Mouse (Mus musculus) myocyte (in vitro differentiated cells): ENCODE results near the gene Esrp2. TPM values are rescaled to one million over a fixed set of nuclear protein-coding genes. Genes with fewer than 3 reads are reported as not detected.

Experiments used
- H3K27me3 ChIP-seq: one replicate; pipeline ENCODE4 v1.6.1; 2011; ENCODE audit not compliant: control insufficient read depth, insufficient read depth, insufficient read length
- H3K36me3 ChIP-seq: one replicate; pipeline ENCODE4 v1.6.1; 2011; ENCODE audit not compliant: control insufficient read depth, insufficient read depth
- H3K4me2 ChIP-seq: one replicate; pipeline ENCODE4 v1.6.1; 2011; ENCODE audit warnings: low read depth, control low read depth
- H3K4me3 ChIP-seq: one replicate; pipeline ENCODE4 v1.5.1; 2011; ENCODE audit warnings: mild to moderate bottlenecking, control low read depth, moderate library complexity
- H3K79me2 ChIP-seq: one replicate; pipeline ENCODE4 v1.6.1; 2011; ENCODE audit not compliant: control insufficient read depth, insufficient read depth
- H3ac ChIP-seq: one replicate; pipeline ENCODE4 v1.6.1; 2011; ENCODE audit not compliant: control insufficient read depth, insufficient read length
- CEBPB ChIP-seq: IDR thresholded peaks from 2 replicates; pipeline ENCODE4 v1.6.1; 2011; ENCODE audit warnings: mild to moderate bottlenecking, moderate library complexity; ENCODE audit not compliant: poor library complexity, insufficient read depth, severe bottlenecking
- E2F4 ChIP-seq: IDR thresholded peaks from one replicate; pipeline ENCODE4 v1.6.1; 2011; ENCODE audit warnings: mild to moderate bottlenecking, control low read depth, moderate library complexity; ENCODE audit not compliant: insufficient read depth
- MAX ChIP-seq: IDR thresholded peaks from one replicate; pipeline ENCODE4 v1.6.1; 2011; ENCODE audit warnings: low read depth, mild to moderate bottlenecking, control low read depth
- MYOD1 ChIP-seq, 3 experiments: IDR thresholded peaks; one replicate each; pipeline ENCODE4 v1.6.1; 2011; ENCODE audit warnings: control low read depth in 2 of 3, low read depth in 2 of 3, mild to moderate bottlenecking in 2 of 3, moderate library complexity in 1 of 3; ENCODE audit not compliant: insufficient read length in 2 of 3, control insufficient read depth in 1 of 3
- MYOG ChIP-seq, 3 experiments: IDR thresholded peaks; one replicate each; pipeline ENCODE4 v1.6.1; 2011; ENCODE audit warnings: control low read depth in 2 of 3, low read depth in 2 of 3, mild to moderate bottlenecking in 2 of 3; ENCODE audit not compliant: insufficient read length in 2 of 3, control insufficient read depth in 1 of 3, insufficient read depth in 1 of 3
- POLR2A ChIP-seq: IDR thresholded peaks from one replicate; pipeline ENCODE4 v1.6.1; 2011; ENCODE audit warnings: low read depth, mild to moderate bottlenecking, control low read depth, moderate library complexity; ENCODE audit not compliant: insufficient read length
- POLR2AphosphoS2 ChIP-seq: IDR thresholded peaks from one replicate; pipeline ENCODE4 v1.6.1; 2011; ENCODE audit warnings: low read depth, control low read depth; ENCODE audit not compliant: insufficient read length
- REST ChIP-seq: IDR thresholded peaks from one replicate; pipeline ENCODE4 v1.6.1; 2011; ENCODE audit warnings: mild to moderate bottlenecking, control low read depth, moderate library complexity; ENCODE audit not compliant: insufficient read depth, insufficient read length
- SRF ChIP-seq: IDR thresholded peaks from one replicate; pipeline ENCODE4 v1.6.1; 2011; ENCODE audit warnings: low read depth; ENCODE audit not compliant: control insufficient read depth, insufficient read length
- TCF12 ChIP-seq: IDR thresholded peaks from one replicate; pipeline ENCODE4 v1.6.1; 2011; ENCODE audit warnings: mild to moderate bottlenecking, control low read depth; ENCODE audit not compliant: poor library complexity, insufficient read depth, severe bottlenecking
- TCF3 ChIP-seq: IDR thresholded peaks from one replicate; pipeline ENCODE4 v1.6.1; 2011; ENCODE audit warnings: low read depth, control low read depth; ENCODE audit not compliant: insufficient read length
- USF1 ChIP-seq: IDR thresholded peaks from one replicate; pipeline ENCODE4 v1.6.1; 2011; ENCODE audit warnings: low read depth, mild to moderate bottlenecking, control low read depth, moderate library complexity
- polyA plus RNA-seq: library from polyadenylated mRNA; unstranded; fragments of >200 nt; fragmentation: generic; extraction: Trizol; gene quantifications from one replicate; pipeline ENCODE4 v1.2.1, GENCODE M21; 2012; ENCODE audit warnings: missing spikeins

The Esrp2 gene
- polyA plus RNA-seq, 1 experiment = 0.17 TPM

DNA sequence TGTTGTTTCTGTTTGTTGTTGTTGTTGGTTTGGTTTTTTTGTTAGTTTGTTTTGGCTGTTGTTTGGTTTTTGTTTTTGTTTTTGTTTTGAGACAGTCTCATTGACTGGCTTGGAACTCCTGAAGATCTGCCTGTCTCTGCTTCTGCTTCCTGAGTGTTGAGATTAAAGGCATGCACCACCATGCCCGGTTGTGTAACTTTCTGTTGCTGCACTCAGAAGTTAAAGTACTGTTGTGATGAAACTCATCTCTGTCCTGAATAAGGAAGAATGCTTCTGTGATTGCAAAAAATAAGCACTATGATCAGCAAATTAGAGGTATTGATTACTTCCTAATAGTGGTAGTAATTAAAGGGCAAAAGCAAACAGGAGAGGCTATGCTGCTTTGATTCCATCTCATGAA lies 30.6 kb downstream of the Esrp2 start:
- TF ChIP-seq SRF = no peak
- no peak for TF ChIP-seq TCF3
- TF ChIP-seq E2F4 = no peak
- no peak for TF ChIP-seq USF1
- TF ChIP-seq MYOG (IDR thresholded peaks at IDR 0.05; ENCODE audit: control insufficient read depth in 1 of 3, insufficient read depth in 1 of 3, insufficient read length in 2 of 3, low read depth in 2 of 3) = no peak
- no peak for TF ChIP-seq CEBPB
- TF ChIP-seq TCF12 = no peak
- no peak for TF ChIP-seq REST
- peaks cover 73% of the 10 kb centered on the region for H3K36me3 ChIP-seq
- H3K4me3 ChIP-seq = no peak overlapping the region

DNA sequence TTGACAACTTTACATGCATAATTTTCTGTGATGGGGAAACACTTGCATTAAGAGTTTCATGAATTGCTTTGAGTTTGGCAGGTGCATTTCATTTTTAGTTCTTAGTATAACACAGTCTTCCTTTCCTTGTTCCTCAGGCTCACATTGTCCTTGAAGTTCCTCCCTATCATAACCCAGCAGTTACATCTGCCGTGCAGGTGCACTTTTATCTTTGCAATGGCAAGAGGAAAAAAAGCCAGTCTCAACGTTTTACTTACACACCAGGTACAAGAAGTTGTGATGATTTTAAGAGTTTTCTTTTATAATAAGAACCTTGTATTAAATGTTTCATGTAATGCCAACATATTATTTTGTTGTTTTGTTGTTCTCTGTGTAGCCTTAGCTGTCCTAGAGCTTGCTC lies 32.9 kb downstream of the Esrp2 start:
- H3K79me2 ChIP-seq = peaks cover 13% of the 10 kb centered on the region
- H3K4me3 ChIP-seq = no peak overlapping the region
- no peak overlapping the region for H3ac ChIP-seq
- no peak overlapping the region for H3K4me2 ChIP-seq
- no peak for TF ChIP-seq MAX
- TF ChIP-seq MYOD1 (IDR thresholded peaks at IDR 0.05; ENCODE audit: control insufficient read depth in 1 of 3, insufficient read length in 2 of 3, low read depth in 2 of 3) = no peak
- no peak for TF ChIP-seq E2F4
- TF ChIP-seq MYOG (IDR thresholded peaks at IDR 0.05; ENCODE audit: control insufficient read depth in 1 of 3, insufficient read depth in 1 of 3, insufficient read length in 2 of 3, low read depth in 2 of 3) = no peak
- TF ChIP-seq USF1 = no peak
- no peak for TF ChIP-seq TCF12
- TF ChIP-seq POLR2AphosphoS2 = no peak
- TF ChIP-seq CEBPB = no peak
- no peak for TF ChIP-seq REST
- TF ChIP-seq POLR2A = no peak
- TF ChIP-seq TCF3 = no peak
- TF ChIP-seq SRF = no peak
- no peaks in the 10 kb centered on the region for H3K27me3 ChIP-seq
- H3K36me3 ChIP-seq = peaks cover 75% of the 10 kb centered on the region

More for the DNA sequence above, 30.6 kb downstream of the Esrp2 start:
- Histone ChIP-seq H3ac (no peak overlapping the region), H3K79me2 (peaks cover 13% of the 10 kb centered on the region), H3K4me2 (no peak overlapping the region), H3K27me3 (no peaks in the 10 kb centered on the region)

DNA sequence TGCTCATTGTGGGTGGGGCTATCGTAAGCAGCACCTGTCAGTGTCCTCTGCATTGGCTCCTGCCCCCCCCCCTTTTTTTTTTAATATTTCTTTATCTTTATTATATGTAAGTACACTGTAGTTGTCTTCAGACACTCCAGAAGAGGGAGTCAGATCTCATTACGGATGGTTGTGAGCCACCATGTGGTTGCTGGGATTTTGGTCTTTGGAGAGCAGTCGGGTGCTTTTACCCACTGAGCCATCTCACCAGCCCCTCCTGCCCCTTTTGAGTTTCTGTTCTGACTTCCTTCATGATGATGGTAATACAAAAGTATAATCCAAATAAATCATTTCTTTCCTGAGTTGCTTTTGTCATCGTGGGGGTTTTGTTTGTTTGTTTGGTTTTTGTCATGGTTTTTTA lies 34.5 kb downstream of the Esrp2 start:
- H3K36me3 ChIP-seq = peaks cover 61% of the 10 kb centered on the region
- no peak overlapping the region for H3K4me3 ChIP-seq
- H3K27me3 ChIP-seq = no peaks in the 10 kb centered on the region
- peaks cover 13% of the 10 kb centered on the region for H3K79me2 ChIP-seq
- no peak overlapping the region for H3ac ChIP-seq
- TF ChIP-seq SRF (no peak), MYOG (IDR thresholded peaks at IDR 0.05; ENCODE audit: control insufficient read depth in 1 of 3, insufficient read depth in 1 of 3, insufficient read length in 2 of 3, low read depth in 2 of 3) (no peak), E2F4 (no peak), MAX (no peak), TCF3 (no peak), POLR2A (no peak), USF1 (no peak), REST (no peak), MYOD1 (IDR thresholded peaks at IDR 0.05; ENCODE audit: control insufficient read depth in 1 of 3, insufficient read length in 2 of 3, low read depth in 2 of 3) (no peak), POLR2AphosphoS2 (no peak), TCF12 (no peak), CEBPB (no peak)
- no peak overlapping the region for H3K4me2 ChIP-seq

Other genes with a start within 250 kb of the Esrp2 start
- 0.36 TPM for gene Nrn1l, start 243.4 kb downstream of the Esrp2 start, polyA plus RNA-seq
- gene Pskh1, start 236.5 kb downstream of the Esrp2 start, polyA plus RNA-seq = 16.1 TPM
- gene Ctrl, start 203.1 kb downstream of the Esrp2 start, polyA plus RNA-seq = 0.14 TPM
- 60.0 TPM for gene Psmb10, start 198.5 kb downstream of the Esrp2 start, polyA plus RNA-seq
- 1.1 TPM for gene Lcat, start 193.6 kb downstream of the Esrp2 start, polyA plus RNA-seq
- gene Slc12a4, start 170.9 kb downstream of the Esrp2 start, polyA plus RNA-seq = 95.7 TPM
- not detected for gene Dpep3, start 157.5 kb downstream of the Esrp2 start, polyA plus RNA-seq
- 30.4 TPM for gene Dus2, start 145.6 kb downstream of the Esrp2 start, polyA plus RNA-seq
- gene Dpep2nb, start 131.0 kb downstream of the Esrp2 start, polyA plus RNA-seq = not detected
- 20.6 TPM for gene Ddx28, start 125.1 kb downstream of the Esrp2 start, polyA plus RNA-seq
- 11.8 TPM for gene Nfatc3, start 78.1 kb downstream of the Esrp2 start, polyA plus RNA-seq
- 9.6 TPM for gene Pla2g15, start 13.4 kb upstream of the Esrp2 start, polyA plus RNA-seq
- gene Slc7a6, start 31.9 kb upstream of the Esrp2 start, polyA plus RNA-seq = 12.8 TPM
- gene Slc7a6os, start 74.0 kb upstream of the Esrp2 start, polyA plus RNA-seq = 21.7 TPM
- gene Prmt7, start 74.0 kb upstream of the Esrp2 start, polyA plus RNA-seq = 36.4 TPM
- gene Smpd3, start 201.0 kb upstream of the Esrp2 start, polyA plus RNA-seq = 0.02 TPM